ENCODE assay signal across 21 mouse cellular contexts in genomic region chr11:22247069-22247468, GRCm38 (mm10).
DNase-seq lines count a peak whose midpoint lies in the region; ATAC-seq and TF ChIP-seq lines count a peak whose summit lies in the region.
"Had no signal": no experiment of that assay in that cellular context is flagged by ENCODE, and none has a peak within 500 bp of the region (broad histone marks: within the 10 kb centered on the region; RNA-seq: fewer than 3 reads in every experiment).

No protein-coding gene starts in this region.

- DNase-seq in gastrocnemius, adult 18-20 months (ENCODE audit: low spot score): peak; percentile 43
- DNase-seq in gastrocnemius, postnatal 4 days (ENCODE audit: low spot score in 2 of 2): no peak
- DNase-seq in midbrain, embryonic 11.5 days (ENCODE audit: low spot score, missing footprints): peak; percentile 54
- DNase-seq in gastrocnemius, adult 2 months: peak; percentile 67
- DNase-seq in heart, postnatal 36 days: peak; percentile 28 to 49
- no peak for DNase-seq in left cerebral cortex, adult 9 months (ENCODE audit: low spot score in 2 of 2)
- DNase-seq: adrenal gland, postnatal 36 days; cerebellum, adult 9-10 months; kidney, adult 11 months; liver, embryonic 13.5 days; lung, embryonic 14.5 days; right cerebral cortex, postnatal 25 days; thymus, postnatal 25 days had no signal

- no peaks in the 10 kb centered on the region for H3K9me3 ChIP-seq in midbrain, embryonic 11.5 days (ENCODE audit: control insufficient read depth, low read length)
- no peaks in the 10 kb centered on the region for H3K9me3 ChIP-seq in midbrain, embryonic 16.5 days (replicated peaks; ENCODE audit: control insufficient read depth, low read length, poor library complexity, severe bottlenecking)
- H3K9me3 ChIP-seq in forebrain, embryonic 16.5 days (ENCODE audit: control insufficient read depth, low read length): peaks cover 7% of the 10 kb centered on the region; the same call in 1 of the 2 replicates
- H3K9me3 ChIP-seq: G1E; hindbrain, embryonic 10.5 days; limb, embryonic 13.5 days; liver, embryonic 13.5 days had no signal

- no peak overlapping the region for H3K27ac ChIP-seq in midbrain, embryonic 11.5 days (ENCODE audit: low read depth, low read length)
- H3K27ac ChIP-seq in midbrain, embryonic 16.5 days (ENCODE audit: low read length): no peak overlapping the region
- H3K27ac ChIP-seq in gastrocnemius, adult 2 months: peak overlapping the region; percentile 69
- H3K27ac ChIP-seq in forebrain, embryonic 16.5 days (ENCODE audit: low read length): no peak overlapping the region
- H3K27ac ChIP-seq: embryonic facial prominence, embryonic 10.5 days; hindbrain, embryonic 10.5 days; limb, embryonic 13.5 days; liver, embryonic 13.5 days; midbrain, embryonic 13.5 days had no signal

- H3K9ac ChIP-seq in midbrain, embryonic 11.5 days (ENCODE audit: low read length): no peak overlapping the region
- no peak overlapping the region for H3K9ac ChIP-seq in midbrain, embryonic 16.5 days (ENCODE audit: low read depth, low read length)
- no peak overlapping the region for H3K9ac ChIP-seq in forebrain, embryonic 16.5 days (replicated peaks; ENCODE audit: low read depth, low read length)
- H3K9ac ChIP-seq: limb, embryonic 13.5 days; liver, embryonic 13.5 days; lung, embryonic 14.5 days; midbrain, embryonic 13.5 days had no signal

- H3K27me3 ChIP-seq in midbrain, embryonic 11.5 days (ENCODE audit: control insufficient read depth, insufficient read depth, low read length): no peaks in the 10 kb centered on the region
- no peaks in the 10 kb centered on the region for H3K27me3 ChIP-seq in midbrain, embryonic 16.5 days (ENCODE audit: control insufficient read depth, insufficient read depth, low read depth, low read length)
- no peaks in the 10 kb centered on the region for H3K27me3 ChIP-seq in forebrain, embryonic 16.5 days (replicated peaks; ENCODE audit: control insufficient read depth, insufficient read depth, low read length)
- H3K27me3 ChIP-seq: limb, embryonic 13.5 days; liver, embryonic 13.5 days; midbrain, embryonic 13.5 days had no signal

- ATAC-seq in midbrain, embryonic 11.5 days (ENCODE audit: low FRiP score): no peak
- no peak for ATAC-seq in midbrain, embryonic 16.5 days
- no peak for ATAC-seq in forebrain, embryonic 16.5 days
- ATAC-seq: midbrain, embryonic 13.5 days had no signal

- H3K4me1 ChIP-seq in midbrain, embryonic 11.5 days (ENCODE audit: control insufficient read depth, insufficient read depth, low read length): no peaks in the 10 kb centered on the region
- H3K4me1 ChIP-seq in midbrain, embryonic 16.5 days (ENCODE audit: control insufficient read depth, insufficient read depth, low read length): no peaks in the 10 kb centered on the region
- H3K4me1 ChIP-seq in forebrain, embryonic 16.5 days (replicated peaks; ENCODE audit: control insufficient read depth, insufficient read depth, low read length): no peaks in the 10 kb centered on the region
- H3K4me1 ChIP-seq: embryonic facial prominence, embryonic 10.5 days; hindbrain, embryonic 10.5 days; limb, embryonic 13.5 days; liver, embryonic 13.5 days; midbrain, embryonic 13.5 days had no signal

- no peak overlapping the region for H3K4me2 ChIP-seq in midbrain, embryonic 11.5 days
- H3K4me2 ChIP-seq in midbrain, embryonic 16.5 days (ENCODE audit: low read length): no peak overlapping the region
- no peak overlapping the region for H3K4me2 ChIP-seq in forebrain, embryonic 16.5 days (ENCODE audit: low read length)
- H3K4me2 ChIP-seq: limb, embryonic 13.5 days; liver, embryonic 13.5 days; lung, embryonic 14.5 days; midbrain, embryonic 13.5 days had no signal

- no peak overlapping the region for H3K4me3 ChIP-seq in midbrain, embryonic 11.5 days (ENCODE audit: low read depth, low read length)
- H3K4me3 ChIP-seq in midbrain, embryonic 16.5 days (ENCODE audit: low read depth, low read length): no peak overlapping the region
- no peak overlapping the region for H3K4me3 ChIP-seq in gastrocnemius, adult 2 months
- no peak overlapping the region for H3K4me3 ChIP-seq in forebrain, embryonic 16.5 days (replicated peaks; ENCODE audit: low read length)
- H3K4me3 ChIP-seq: embryonic facial prominence, embryonic 10.5 days; hindbrain, embryonic 10.5 days; limb, embryonic 13.5 days; liver, embryonic 13.5 days; midbrain, embryonic 13.5 days; myocyte had no signal

- intact Hi-C loops in gastrocnemius, adult 2 months (cut with DNase I): no loop called here
- intact Hi-C loops in heart, postnatal 36 days (cut with DNase I): no loop called here

- no peak for TF ChIP-seq CTCF in gastrocnemius, adult 2 months (IDR thresholded peaks at IDR 0.05)

- H3K36me3 ChIP-seq in midbrain, embryonic 11.5 days (ENCODE audit: control insufficient read depth, insufficient read depth, low read length): no peaks in the 10 kb centered on the region
- H3K36me3 ChIP-seq in midbrain, embryonic 16.5 days (ENCODE audit: control insufficient read depth, insufficient read depth, low read length): 0 out of 2 replicates have a peak, but pooled peaks cover 2% of the 10 kb centered on the region
- H3K36me3 ChIP-seq in forebrain, embryonic 16.5 days (ENCODE audit: control insufficient read depth, insufficient read depth): no peaks in the 10 kb centered on the region
- H3K36me3 ChIP-seq: embryonic facial prominence, embryonic 10.5 days; G1E; hindbrain, embryonic 10.5 days; liver, embryonic 13.5 days; midbrain, embryonic 13.5 days had no signal

Comparison
In these comparisons a context has a peak if more than half of its experiments do, and no peak if none do; other contexts are left out.
1. DNase-seq: peak in gastrocnemius, adult 18-20 months (single experiment), midbrain, embryonic 11.5 days (single experiment), gastrocnemius, adult 2 months (single experiment) and heart, postnatal 36 days (2 of 2); none in gastrocnemius, postnatal 4 days (0 of 2) and left cerebral cortex, adult 9 months (0 of 2).